Mouse (Mus musculus): ENCODE data around the gene Pgrmc1. TPM values are rescaled to one million over a fixed set of nuclear protein-coding genes. Genes with fewer than 3 reads are reported as not detected.
"Not testable (repeated sequence)": the region's sequence is repeated elsewhere in the genome, so short reads cannot be mapped to it uniquely, and the experiment has no call there.

The Pgrmc1 gene
- 132 and 142 TPM in 2 replicates for polyA plus RNA-seq (2015; fragmentation: Nextera tagmentation; extraction: Ambion mirVana)

DNA sequence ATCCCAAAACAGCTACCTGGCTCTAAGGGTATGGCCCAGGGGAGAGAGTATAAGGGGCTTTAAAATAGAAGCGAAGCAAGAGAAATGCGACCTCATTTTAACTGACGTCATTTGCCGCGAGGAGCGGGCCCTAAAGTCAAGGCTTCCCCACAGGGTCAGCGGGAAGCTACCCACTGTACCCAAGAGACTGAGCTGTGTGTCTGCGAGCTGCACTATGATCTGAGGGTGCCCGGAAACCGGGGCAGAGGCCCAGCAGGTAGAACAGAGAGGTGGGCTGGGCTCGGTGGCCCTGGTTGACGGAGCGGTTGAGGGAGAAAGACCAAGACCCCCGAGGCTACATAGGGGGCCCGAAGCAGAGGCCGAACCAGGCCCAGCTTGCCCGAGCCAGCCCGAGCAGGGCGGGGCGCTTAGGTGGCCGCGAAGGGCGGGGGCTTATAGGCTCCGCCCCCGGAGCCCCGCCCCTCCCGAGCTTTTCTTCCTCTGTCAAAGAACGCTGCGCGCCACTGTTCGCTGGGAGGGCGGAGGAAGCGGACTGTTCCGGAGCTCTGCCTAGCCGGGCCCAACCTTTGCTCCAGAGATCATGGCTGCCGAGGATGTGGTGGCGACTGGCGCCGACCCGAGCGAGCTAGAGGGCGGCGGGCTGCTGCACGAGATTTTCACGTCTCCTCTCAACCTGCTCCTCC is at the start of gene Pgrmc1:
Gene Pgrmc1, plus strand, starts transcription at position 500 of the 683 bp plus-strand sequence.
- Histone ChIP-seq H3K36me3 (replicated peaks) (0 out of 2 replicates have a peak, but pooled peaks cover 6% of the 10 kb centered on the region), H3K27me3 (no peaks in the 10 kb centered on the region), H3K4me1 (replicated peaks) (peaks cover 4% of the 10 kb centered on the region), H3K27ac (replicated peaks) (peak within 1 kb of the TSS; percentile 61), H3K9ac (peak within 1 kb of the TSS; percentile 61), H3K9me3 (replicated peaks) (no peaks in the 10 kb centered on the region), H3K4me2 (peak within 1 kb of the TSS; percentile 82), H3K4me3 (replicated peaks) (peak within 1 kb of the TSS; percentile 67)
- peak; percentile 91 for ATAC-seq (ENCODE audit: insufficient read depth)
- 18% methylated on average over 37 of the region's 45 CpGs for WGBS (ENCODE audit: insufficient replicate concordance)

DNA sequence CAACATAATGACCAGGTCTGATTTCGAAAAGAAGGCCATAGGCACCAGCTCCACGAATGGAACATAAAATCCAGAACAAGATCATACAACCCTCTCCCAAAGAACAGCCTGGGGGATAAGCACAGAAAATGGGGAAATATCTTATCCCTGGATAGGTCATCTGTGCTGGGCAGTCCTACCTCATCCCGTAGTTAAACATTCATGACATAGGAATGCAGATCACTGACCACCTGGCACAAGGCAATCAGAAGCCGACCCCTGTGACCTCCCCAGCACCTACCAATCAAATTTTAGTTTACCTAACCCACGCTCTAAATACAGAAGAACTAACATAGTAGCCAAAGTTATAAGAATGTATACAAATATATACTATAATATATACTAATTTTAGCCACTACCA is 49.2 kb upstream of the Pgrmc1 start:
- Histone ChIP-seq H3K4me1 (replicated peaks) (no peaks in the 10 kb centered on the region), H3K36me3 (replicated peaks) (no peaks in the 10 kb centered on the region), H3K9ac (no peak overlapping the region), H3K27me3 (no peaks in the 10 kb centered on the region), H3K4me3 (replicated peaks) (no peak overlapping the region), H3K9me3 (replicated peaks) (no peaks in the 10 kb centered on the region), H3K4me2 (no peak overlapping the region), H3K27ac (replicated peaks) (no peak overlapping the region)
- peak; percentile 70 for ATAC-seq (ENCODE audit: insufficient read depth)
- 52% methylated on average over 5 of the region's 5 CpGs for WGBS (ENCODE audit: insufficient replicate concordance)

DNA sequence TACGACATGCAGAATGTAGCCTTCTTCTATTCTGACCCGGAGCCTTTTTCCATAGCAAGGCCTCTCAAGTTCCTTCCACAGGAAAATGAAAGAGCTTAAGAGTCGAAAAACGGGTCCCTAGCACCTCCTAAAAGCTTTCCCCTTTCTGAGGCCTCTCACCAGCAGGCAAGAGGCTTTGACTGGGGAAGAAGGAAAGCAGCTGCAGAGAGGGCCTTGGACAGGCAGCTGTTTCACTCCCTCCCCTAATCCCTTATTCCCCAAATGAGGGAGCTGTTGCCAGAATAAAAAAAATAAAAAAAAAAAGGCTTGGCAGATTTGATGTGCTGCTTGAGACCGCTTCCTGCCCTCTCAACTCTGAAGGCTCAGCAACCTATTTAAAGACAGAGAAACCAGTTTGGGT is 47.1 kb upstream of the Pgrmc1 start:
- no peaks in the 10 kb centered on the region for H3K9me3 ChIP-seq (replicated peaks)
- H3K36me3 ChIP-seq (replicated peaks): no peaks in the 10 kb centered on the region
- H3K4me1 ChIP-seq (replicated peaks): no peaks in the 10 kb centered on the region
- no peak for ATAC-seq (ENCODE audit: insufficient read depth)
- H3K27me3 ChIP-seq: no peaks in the 10 kb centered on the region
- no peak overlapping the region for H3K4me2 ChIP-seq
- no peak overlapping the region for H3K4me3 ChIP-seq (replicated peaks)
- 29% methylated on average over 5 of the region's 5 CpGs for WGBS (ENCODE audit: insufficient replicate concordance)
- no peak overlapping the region for H3K9ac ChIP-seq
- no peak overlapping the region for H3K27ac ChIP-seq (replicated peaks)

DNA sequence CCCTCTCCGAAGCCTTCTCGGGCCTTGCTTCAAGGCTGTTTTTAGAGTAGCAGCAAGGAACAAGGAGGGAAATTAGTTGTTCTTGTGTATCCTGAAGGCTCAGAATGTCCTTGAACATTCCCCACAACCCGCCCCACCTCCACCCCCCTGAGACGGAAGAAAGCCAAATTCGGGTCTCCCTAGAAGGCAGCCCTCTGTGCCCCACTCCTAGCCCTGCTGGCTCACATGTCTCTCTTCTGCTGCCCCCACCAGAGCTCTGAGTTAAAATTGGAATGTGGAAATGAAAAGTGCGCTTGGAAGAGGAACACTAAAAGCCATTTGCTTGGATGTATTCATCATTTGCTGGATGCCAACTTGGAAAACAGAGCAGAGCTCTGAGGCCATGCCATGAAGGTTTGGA is 46.7 kb upstream of the Pgrmc1 start:
- Histone ChIP-seq H3K4me1 (replicated peaks) (no peaks in the 10 kb centered on the region), H3K27ac (replicated peaks) (no peak overlapping the region), H3K27me3 (no peaks in the 10 kb centered on the region), H3K36me3 (replicated peaks) (no peaks in the 10 kb centered on the region), H3K9me3 (replicated peaks) (no peaks in the 10 kb centered on the region), H3K4me3 (replicated peaks) (no peak overlapping the region), H3K4me2 (no peak overlapping the region), H3K9ac (no peak overlapping the region)
- WGBS (ENCODE audit: insufficient replicate concordance): 50% methylated on average over 6 of the region's 6 CpGs
- no peak for ATAC-seq (ENCODE audit: insufficient read depth)

DNA sequence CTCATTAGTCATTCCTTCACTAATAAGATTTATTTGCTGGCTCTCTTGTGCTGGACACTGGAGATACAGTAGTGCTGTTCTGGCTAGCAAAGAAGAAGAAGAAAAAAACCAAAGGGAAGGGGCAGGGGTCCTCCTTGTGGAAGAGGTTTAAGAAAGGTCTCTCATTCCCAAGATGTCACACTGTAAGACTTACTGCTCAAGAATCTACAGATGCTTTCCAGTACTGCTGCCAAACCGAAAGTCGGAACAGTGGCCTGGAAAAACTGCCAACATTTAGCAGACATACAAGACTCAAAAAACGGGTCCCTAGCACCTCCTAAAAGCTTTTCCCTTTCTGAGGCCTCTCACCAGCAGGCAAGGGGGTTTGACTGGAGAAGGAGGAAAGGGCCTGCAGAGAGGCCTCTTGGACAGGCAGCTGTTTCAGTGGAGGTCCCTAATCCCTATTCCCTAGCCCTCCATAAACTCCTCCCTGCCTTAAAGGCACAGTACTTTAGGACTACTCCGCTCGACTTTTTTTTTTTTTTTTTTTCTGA is 45.9 kb upstream of the Pgrmc1 start:
- H3K9ac ChIP-seq: no peak overlapping the region
- H3K4me2 ChIP-seq: no peak overlapping the region
- H3K9me3 ChIP-seq (replicated peaks): no peaks in the 10 kb centered on the region

DNA sequence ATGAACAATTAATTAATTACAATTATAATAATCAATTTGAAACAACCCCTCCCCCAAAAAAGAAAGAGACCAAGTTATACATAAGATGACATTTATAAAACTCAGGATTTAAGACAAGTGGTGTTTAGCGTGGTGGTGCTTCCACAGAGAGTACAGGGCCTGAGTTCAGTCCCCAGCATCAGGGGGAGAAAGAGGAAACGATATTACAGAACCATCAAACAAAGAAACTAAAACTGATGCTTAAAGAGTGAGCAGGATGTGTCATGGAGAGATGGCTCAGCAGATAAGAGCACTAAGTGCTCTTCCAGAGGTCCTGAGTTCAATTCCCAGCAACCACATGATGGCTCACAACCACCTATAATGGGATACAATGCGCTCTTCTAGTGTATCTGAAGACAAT is 45.3 kb upstream of the Pgrmc1 start:
- Histone ChIP-seq H3K4me1 (replicated peaks) (no peaks in the 10 kb centered on the region), H3K27ac (replicated peaks) (no peak overlapping the region), H3K9ac (no peak overlapping the region), H3K4me2 (no peak overlapping the region), H3K36me3 (replicated peaks) (no peaks in the 10 kb centered on the region), H3K27me3 (no peaks in the 10 kb centered on the region), H3K4me3 (replicated peaks) (no peak overlapping the region), H3K9me3 (replicated peaks) (no peaks in the 10 kb centered on the region)
- no peak for ATAC-seq (ENCODE audit: insufficient read depth)
- 53% methylated on average over 3 of the region's 3 CpGs for WGBS (ENCODE audit: insufficient replicate concordance)

More for the DNA sequence above, 45.9 kb upstream of the Pgrmc1 start:
- WGBS (ENCODE audit: insufficient replicate concordance): 38% methylated on average over 5 of the region's 5 CpGs
- ATAC-seq (ENCODE audit: insufficient read depth): no peak
- no peaks in the 10 kb centered on the region for H3K4me1 ChIP-seq (replicated peaks)
- no peak overlapping the region for H3K4me3 ChIP-seq (replicated peaks)
- no peaks in the 10 kb centered on the region for H3K36me3 ChIP-seq (replicated peaks)
- no peaks in the 10 kb centered on the region for H3K27me3 ChIP-seq
- H3K27ac ChIP-seq (replicated peaks): no peak overlapping the region

DNA sequence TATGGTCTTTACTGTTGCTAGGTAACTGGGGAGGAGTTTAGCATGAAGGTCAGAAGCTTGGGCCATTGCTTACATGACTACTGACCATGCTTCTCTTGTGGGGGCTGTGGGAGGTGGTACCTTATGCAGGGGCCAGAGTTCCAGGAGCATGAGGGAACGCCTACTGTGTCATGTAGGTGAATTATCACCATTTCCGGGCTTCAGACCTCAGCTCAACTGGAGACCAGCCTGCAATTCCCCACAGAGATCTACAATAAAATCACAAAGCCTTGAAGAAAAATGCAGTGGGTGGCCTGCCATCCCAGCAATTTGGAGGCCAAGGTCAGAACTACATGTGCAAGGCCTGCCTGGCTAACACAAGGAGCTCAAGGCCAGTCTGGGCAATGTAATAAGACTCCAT is 42.8 kb upstream of the Pgrmc1 start:
- not testable (repeated sequence) for ATAC-seq (ENCODE audit: insufficient read depth); H3K4me2 ChIP-seq; H3K4me1 ChIP-seq (replicated peaks); H3K4me3 ChIP-seq (replicated peaks); H3K36me3 ChIP-seq (replicated peaks); H3K27ac ChIP-seq (replicated peaks); H3K9ac ChIP-seq; H3K9me3 ChIP-seq (replicated peaks); H3K27me3 ChIP-seq
- 33% methylated on average over 2 of the region's 2 CpGs for WGBS (ENCODE audit: insufficient replicate concordance)

DNA sequence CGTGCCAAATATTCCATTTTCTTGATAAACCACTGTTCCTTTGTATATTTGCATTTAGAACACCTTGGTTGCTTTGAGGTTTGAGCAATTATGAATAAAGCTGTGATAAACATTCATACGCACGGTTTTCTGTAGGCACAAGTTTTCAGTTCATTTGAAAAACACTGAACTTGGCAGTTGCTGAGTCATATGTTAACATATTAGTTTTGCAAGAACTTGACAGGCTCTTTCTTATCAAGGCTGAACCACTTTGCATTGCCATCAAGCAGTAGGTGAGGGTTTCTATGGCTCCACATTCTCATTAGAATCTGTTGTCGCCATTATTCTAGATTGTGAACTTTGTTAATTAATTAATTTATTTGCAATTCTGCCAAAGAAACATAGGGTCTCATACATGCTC is 37.8 kb upstream of the Pgrmc1 start:
- no peaks in the 10 kb centered on the region for H3K4me1 ChIP-seq (replicated peaks)
- ATAC-seq (ENCODE audit: insufficient read depth): no peak

DNA sequence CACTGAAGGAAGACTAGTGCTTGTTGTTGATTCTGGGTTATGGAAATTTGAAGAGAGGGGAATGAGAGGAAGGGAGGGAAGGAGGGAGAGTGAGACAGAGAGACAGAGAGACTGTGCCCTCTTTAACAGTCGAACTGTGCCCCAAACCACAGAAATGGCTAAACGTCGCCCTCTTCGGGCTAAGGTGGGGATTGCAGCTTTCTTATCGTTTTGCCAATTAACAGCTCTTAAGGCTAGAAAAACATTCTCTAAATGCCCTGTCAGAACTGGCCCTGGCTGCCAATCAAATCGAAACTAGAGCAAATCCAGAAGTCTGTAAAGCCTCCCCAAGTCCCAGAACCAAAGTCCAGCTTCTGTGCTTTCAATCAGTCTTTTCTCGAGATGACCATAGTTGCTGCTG is 36.4 kb upstream of the Pgrmc1 start:
- H3K4me1 ChIP-seq (replicated peaks): no peaks in the 10 kb centered on the region
- H3K36me3 ChIP-seq (replicated peaks): no peaks in the 10 kb centered on the region
- no peak overlapping the region for H3K9ac ChIP-seq
- H3K27me3 ChIP-seq: no peaks in the 10 kb centered on the region
- no peak overlapping the region for H3K4me2 ChIP-seq
- no peak for ATAC-seq (ENCODE audit: insufficient read depth)
- no peak overlapping the region for H3K4me3 ChIP-seq (replicated peaks)
- no peak overlapping the region for H3K27ac ChIP-seq (replicated peaks)
- no peaks in the 10 kb centered on the region for H3K9me3 ChIP-seq (replicated peaks)
- WGBS (ENCODE audit: insufficient replicate concordance): 16% methylated on average over 7 of the region's 7 CpGs

More for the DNA sequence above, 37.8 kb upstream of the Pgrmc1 start:
- H3K4me3 ChIP-seq (replicated peaks): no peak overlapping the region
- no peaks in the 10 kb centered on the region for H3K9me3 ChIP-seq (replicated peaks)
- WGBS (ENCODE audit: insufficient replicate concordance): 40% methylated on average over 4 of the region's 4 CpGs
- H3K27ac ChIP-seq (replicated peaks): no peak overlapping the region
- no peaks in the 10 kb centered on the region for H3K36me3 ChIP-seq (replicated peaks)
- H3K9ac ChIP-seq: no peak overlapping the region
- no peak overlapping the region for H3K4me2 ChIP-seq
- H3K27me3 ChIP-seq: no peaks in the 10 kb centered on the region

DNA sequence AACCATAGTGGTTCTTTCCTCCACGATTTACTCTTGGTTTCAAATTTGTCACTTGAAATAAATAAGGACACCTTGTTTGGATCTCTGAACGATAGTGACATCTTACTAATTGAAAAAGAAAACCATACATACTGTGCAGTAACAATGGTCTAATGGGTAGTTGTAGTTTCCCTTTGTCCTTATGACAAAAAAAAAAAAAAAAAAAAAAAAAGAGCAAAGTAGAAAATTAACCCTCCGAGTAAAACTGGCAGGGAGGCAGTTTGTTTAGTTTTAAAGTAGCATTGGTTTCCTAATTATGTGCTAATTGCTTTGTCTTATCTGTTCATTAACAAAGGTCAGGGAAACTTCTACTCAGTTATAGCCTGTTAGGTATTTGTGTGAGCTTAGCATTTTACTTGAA is 35.9 kb upstream of the Pgrmc1 start:
- WGBS (ENCODE audit: insufficient replicate concordance): 18% methylated on average over 3 of the region's 3 CpGs

DNA sequence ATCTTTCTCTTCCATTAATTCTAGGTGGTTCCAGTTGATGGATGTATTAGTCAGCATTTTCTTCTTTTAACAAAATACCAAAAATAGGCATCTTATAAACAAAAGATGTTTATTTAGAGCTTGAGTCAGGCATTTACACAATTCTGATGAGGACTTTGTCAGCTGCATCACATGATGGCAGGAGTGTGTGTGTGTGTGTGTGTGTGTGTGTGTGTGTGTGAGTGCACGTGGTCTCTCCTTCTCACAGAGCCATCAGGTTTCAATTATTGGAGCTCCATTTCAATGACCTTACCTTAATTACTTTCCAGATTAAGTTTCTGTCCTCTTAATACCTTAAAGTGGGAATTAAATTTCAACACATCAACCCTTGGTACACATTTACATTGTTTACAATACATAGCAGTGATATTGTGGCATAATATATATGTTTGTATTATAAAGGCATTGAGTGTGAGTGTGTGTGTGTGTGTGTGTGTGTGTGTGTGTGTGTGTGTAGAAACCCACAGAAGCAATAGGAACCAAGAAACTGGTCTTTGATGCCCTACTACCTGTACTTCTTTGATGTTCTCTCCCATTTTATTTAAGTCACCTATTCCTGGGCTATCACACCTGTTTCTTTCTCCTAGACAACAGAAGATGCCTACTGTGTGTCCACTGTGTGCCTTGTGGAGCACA is 11.2 kb upstream of the Pgrmc1 start:
- H3K9me3 ChIP-seq (replicated peaks): no peaks in the 10 kb centered on the region
- H3K9ac ChIP-seq: no peak overlapping the region
- H3K4me2 ChIP-seq: no peak overlapping the region
- no peaks in the 10 kb centered on the region for H3K36me3 ChIP-seq (replicated peaks)
- no peaks in the 10 kb centered on the region for H3K27me3 ChIP-seq
- no peaks in the 10 kb centered on the region for H3K4me1 ChIP-seq (replicated peaks)
- no peak for ATAC-seq (ENCODE audit: insufficient read depth)
- H3K27ac ChIP-seq (replicated peaks): no peak overlapping the region
- H3K4me3 ChIP-seq (replicated peaks): no peak overlapping the region
- WGBS (ENCODE audit: insufficient replicate concordance): 44% methylated on average over 1 of the region's 1 CpGs

More for the DNA sequence above, 35.9 kb upstream of the Pgrmc1 start:
- no peak for ATAC-seq (ENCODE audit: insufficient read depth)
- Histone ChIP-seq H3K36me3 (replicated peaks) (no peaks in the 10 kb centered on the region), H3K4me3 (replicated peaks) (no peak overlapping the region), H3K4me2 (no peak overlapping the region), H3K4me1 (replicated peaks) (no peaks in the 10 kb centered on the region), H3K9me3 (replicated peaks) (no peaks in the 10 kb centered on the region), H3K27ac (replicated peaks) (no peak overlapping the region), H3K27me3 (no peaks in the 10 kb centered on the region), H3K9ac (no peak overlapping the region)

Measured in liver, embryonic 15.5 days (tissue).